Comparison of ENCODE assay signal across 8 mouse cellular contexts in genomic region chr2:75612981-75613567, GRCm38 (mm10). TPM values are rescaled to one million over a fixed set of nuclear protein-coding genes. Genes with fewer than 3 reads are reported as not detected.
A peak's percentile ranks its signal among the peaks of the same experiment; 100 is the strongest.
DNase-seq lines count a peak whose midpoint lies in the region; ATAC-seq and TF ChIP-seq lines count a peak whose summit lies in the region.

No protein-coding gene starts in this region.

- TF ChIP-seq CTCF in bone marrow macrophage, adult 2 months (IDR thresholded peaks at IDR 0.05; ENCODE audit: low read depth, low read length): no peak

- intact Hi-C loops in heart, postnatal 25 days (cut with DNase I): loop anchor here (2.0 kb wide), 1 partner anchor 84 kb away; no protein-coding TSS in a partner anchor
- intact Hi-C loops in left cerebral cortex, postnatal 14 days (cut with DNase I): no loop called here

- DNase-seq in embryo, embryonic 10.5 days (ENCODE audit: low spot score): peak; percentile 35
- DNase-seq in embryo, embryonic 9.5 days (ENCODE audit: extremely low spot score): no peak
- peak; percentile 29 for DNase-seq in heart, postnatal 25 days (ENCODE audit: low spot score)
- peak; percentile 84 to 85 for DNase-seq in urinary bladder, postnatal 36 days (ENCODE audit: low spot score in 2 of 2)
- DNase-seq in cerebellum, postnatal 4 days (ENCODE audit: low spot score in 2 of 2): no peak
- no peak for DNase-seq in left cerebral cortex, postnatal 14 days (ENCODE audit: low spot score in 2 of 2)

- peaks cover 31% of the 10 kb centered on the region for H3K27me3 ChIP-seq in liver, embryonic 16.5 days (ENCODE audit: control insufficient read depth, insufficient read depth, low read depth, low read length)

- peak overlapping the region; percentile 15 for H3K4me2 ChIP-seq in liver, embryonic 16.5 days (ENCODE audit: low read depth, low read length)

- no peak overlapping the region; the same call in 1 of the 2 replicates for H3K9ac ChIP-seq in liver, embryonic 16.5 days (ENCODE audit: low read depth, low read length)

- H3K36me3 ChIP-seq in liver, embryonic 16.5 days (ENCODE audit: control insufficient read depth, insufficient read depth): no peaks in the 10 kb centered on the region

- WGBS in liver, embryonic 16.5 days (ENCODE audit: insufficient replicate concordance): 2% methylated on average over 14 of the region's 14 CpGs

- peak overlapping the region; percentile 49 for H3K4me3 ChIP-seq in bone marrow macrophage, adult 2 months (ENCODE audit: insufficient read depth, low read length)
- H3K4me3 ChIP-seq in liver, embryonic 16.5 days (ENCODE audit: low read depth, low read length): 0 out of 2 replicates have a peak overlapping the region, but pooled peaks have one; percentile 12

- peak; percentile 61 for ATAC-seq in liver, embryonic 16.5 days (ENCODE audit: low read depth)

- H3K9me3 ChIP-seq in liver, embryonic 16.5 days (replicated peaks; ENCODE audit: control insufficient read depth, low read length): no peaks in the 10 kb centered on the region

- peak overlapping the region; percentile 96 for H3K27ac ChIP-seq in bone marrow macrophage, adult 2 months (ENCODE audit: insufficient read depth, low read depth, low read length)
- peak overlapping the region; percentile 37; the same call in 1 of the 2 replicates for H3K27ac ChIP-seq in liver, embryonic 16.5 days (ENCODE audit: low read length)

- no peak for TF ChIP-seq POLR2A in bone marrow macrophage, adult 2 months (IDR thresholded peaks at IDR 0.05; ENCODE audit: borderline replicate concordance, low read depth, low read length)

- H3K4me1 ChIP-seq in bone marrow macrophage, adult 2 months (ENCODE audit: control insufficient read depth, insufficient read depth, low read length): peaks cover 38% of the 10 kb centered on the region
- peaks cover 11% of the 10 kb centered on the region for H3K4me1 ChIP-seq in liver, embryonic 16.5 days (ENCODE audit: control insufficient read depth, low read depth, low read length)

RNA-seq across cellular contexts. Expression of gene Hnrnpa3, which starts 46.0 kb away (rescaled TPM):
- polyA plus RNA-seq in bone marrow macrophage, adult 2 months (2012; ENCODE audit: insufficient read depth, insufficient read length, missing spikeins): 183 and 208 TPM in 2 replicates
- total RNA-seq in heart, postnatal 25 days (2021): 100 to 1,000 TPM; 159 to 193 TPM
- 94.3 and 105 TPM in 2 replicates for polyA plus RNA-seq in liver, embryonic 16.5 days (2015; fragmentation: Nextera tagmentation; extraction: Ambion mirVana)
- total RNA-seq in left cerebral cortex, postnatal 14 days (2021): 100 to 1,000 TPM; 263 to 314 TPM

Comparison
In these comparisons a context has a peak if more than half of its experiments do, and no peak if none do; other contexts are left out.
1. DNase-seq: peak in embryo, embryonic 10.5 days (single experiment), heart, postnatal 25 days (single experiment) and urinary bladder, postnatal 36 days (2 of 2); none in embryo, embryonic 9.5 days (single experiment), cerebellum, postnatal 4 days (0 of 2) and left cerebral cortex, postnatal 14 days (0 of 2).